Mouse (Mus musculus) heart, postnatal 0 days (tissue): ENCODE results near the gene Scrg1. TPM values are rescaled to one million over a fixed set of nuclear protein-coding genes. Genes with fewer than 3 reads are reported as not detected.

Experiments used
- ATAC-seq: fragments of 200-750 bp; cut with Nextera tagmentation; 2 replicates; pipeline ENCODE4 v1.8.0; 2017; ENCODE audit warnings: low read depth, moderate number of reproducible peaks, moderate library complexity; ENCODE audit not compliant: insufficient read depth
- DNase-seq: peaks from one replicate; pipeline ENCODE4 v3.0.0-alpha.2; 2016; ENCODE audit warnings: low spot score
- H3K27ac ChIP-seq: fragments of 300-500 bp; sonication (generic); 2 replicates; pipeline ENCODE4 v1.5.1; 2014; ENCODE audit warnings: low read depth, mild to moderate bottlenecking
- H3K27me3 ChIP-seq: fragments of 300-500 bp; sonication (generic); 2 replicates; pipeline ENCODE4 v1.6.1; 2014; ENCODE audit warnings: low read length, mixed read lengths; ENCODE audit not compliant: control insufficient read depth, insufficient read depth
- H3K36me3 ChIP-seq: fragments of 300-500 bp; sonication (generic); replicated peaks from 2 replicates; pipeline ENCODE4 v1.6.1; 2014; ENCODE audit warnings: low read length, mixed read lengths; ENCODE audit not compliant: control insufficient read depth, insufficient read depth
- H3K4me1 ChIP-seq: fragments of 300-500 bp; sonication (generic); 2 replicates; pipeline ENCODE4 v1.6.1; 2014; ENCODE audit warnings: antibody characterized with exemption; ENCODE audit not compliant: control insufficient read depth, insufficient read depth
- H3K4me2 ChIP-seq: fragments of 300-500 bp; sonication (generic); 2 replicates; pipeline ENCODE4 v1.6.1; 2014; ENCODE audit warnings: low read depth, mild to moderate bottlenecking, low read length, moderate library complexity
- H3K4me3 ChIP-seq: fragments of 300-500 bp; sonication (generic); 2 replicates; pipeline ENCODE4 v1.5.1; 2014; ENCODE audit warnings: low read depth, low read length
- H3K9ac ChIP-seq: fragments of 300-500 bp; sonication (generic); replicated peaks from 2 replicates; pipeline ENCODE4 v1.6.1; 2014; ENCODE audit warnings: low read depth, low read length, mixed read lengths
- H3K9me3 ChIP-seq: fragments of 300-500 bp; sonication (generic); replicated peaks from 2 replicates; pipeline ENCODE4 v1.6.1; 2016; ENCODE audit warnings: low read length; ENCODE audit not compliant: control insufficient read depth
- CTCF ChIP-seq: IDR thresholded peaks from 2 replicates; pipeline ENCODE4 v1.5.1; 2016; ENCODE audit warnings: antibody characterized with exemption, control low read depth, low read depth
- EP300 ChIP-seq: IDR thresholded peaks from 2 replicates; pipeline ENCODE4 v1.6.1; 2016; ENCODE audit warnings: antibody characterized with exemption, low read depth
- WGBS: fragments of 180-500 bp; shearing (Covaris S2); extraction: QIAGEN DNeasy Blood & Tissue Kit; methylation state at CpG from one replicate; pipeline ENCODE4 v1.1.7; 2014; 5-methylcytosine and 5-hydroxymethylcytosine counted together
- polyA plus RNA-seq: library from polyadenylated mRNA; unstranded; fragments of >200 nt; fragmentation: Nextera tagmentation; extraction: Ambion mirVana; gene quantifications from 2 replicates; pipeline ENCODE4 v1.2.1, GENCODE M21; 2015
- total RNA-seq: library from RNA; depleted of rRNA; stranded (reverse); fragments of >200 nt; gene quantifications from 2 replicates; pipeline ENCODE4 v1.2.3, GENCODE M21; 2014; ENCODE audit warnings: low replicate concordance; rRNA removed

Gene Scrg1
- total and polyA plus RNA-seq, 2 experiments from 2014 or later, result 0.40 TPM; not detected in 1

GRCm38 (mm10) chr8:57517723-57518122, 62.0 kb downstream of the Scrg1 start:
- DNase-seq (no peak), ATAC-seq (no peak)
- H3K4me3 ChIP-seq, result no peak overlapping the region
- H3K9ac ChIP-seq, result no peak overlapping the region
- H3K4me2 ChIP-seq, result no peak overlapping the region
- H3K4me1 ChIP-seq, result 0 out of 2 replicates have a peak, but pooled peaks cover 5% of the 10 kb centered on the region
- WGBS, result 85% methylated on average over 3 of the region's 3 CpGs
- peaks cover 39% of the 10 kb centered on the region for H3K36me3 ChIP-seq
- H3K9me3 ChIP-seq, result no peaks in the 10 kb centered on the region
- H3K27me3 ChIP-seq, result no peaks in the 10 kb centered on the region
- no peak overlapping the region for H3K27ac ChIP-seq
- no peak for TF ChIP-seq CTCF
- no peak for TF ChIP-seq EP300

- peaks cover 33% of the 10 kb centered on the region for H3K36me3 ChIP-seq
- no peak; the same call in 1 of the 2 replicates for ATAC-seq
- WGBS, result 58% methylated on average over 12 of the region's 12 CpGs
These were observed 64.6 kb downstream of the Scrg1 start for GRCm38 (mm10) chr8:57520186-57520786.

More at GRCm38 (mm10) chr8:57520186-57520786, 64.6 kb downstream of the Scrg1 start:
- no peak for TF ChIP-seq EP300
- no peak for TF ChIP-seq CTCF
- Histone ChIP-seq H3K4me3 (no peak overlapping the region), H3K27ac (no peak overlapping the region), H3K27me3 (no peaks in the 10 kb centered on the region), H3K9ac (no peak overlapping the region), H3K4me2 (no peak overlapping the region), H3K9me3 (no peaks in the 10 kb centered on the region), H3K4me1 (no peaks in the 10 kb centered on the region)
- DNase-seq, result no peak

Other genes with a start within 250 kb of the Scrg1 start
- 33.2 and 39.5 TPM in 2 replicates for gene Hand2, start 134.9 kb upstream of the Scrg1 start, total RNA-seq
- gene Hand2, start 134.9 kb upstream of the Scrg1 start, polyA plus RNA-seq, result 9.9 and 11.7 TPM in 2 replicates
- 57.2 and 106 TPM in 2 replicates for gene Sap30, start 31.9 kb downstream of the Scrg1 start, total RNA-seq
- gene Sap30, start 31.9 kb downstream of the Scrg1 start, polyA plus RNA-seq, result 36.7 and 37.7 TPM in 2 replicates
- 22.1 and 25.6 TPM in 2 replicates for gene Hmgb2, start 56.0 kb downstream of the Scrg1 start, total RNA-seq
- 123 and 145 TPM in 2 replicates for gene Hmgb2, start 56.0 kb downstream of the Scrg1 start, polyA plus RNA-seq
- gene Galnt7, start 197.1 kb downstream of the Scrg1 start, total RNA-seq, result 7.2 and 10.4 TPM in 2 replicates
- 3.5 and 3.6 TPM in 2 replicates for gene Galnt7, start 197.1 kb downstream of the Scrg1 start, polyA plus RNA-seq